12 mouse cellular contexts compared by ENCODE assay signal in the genomic region with DNA sequence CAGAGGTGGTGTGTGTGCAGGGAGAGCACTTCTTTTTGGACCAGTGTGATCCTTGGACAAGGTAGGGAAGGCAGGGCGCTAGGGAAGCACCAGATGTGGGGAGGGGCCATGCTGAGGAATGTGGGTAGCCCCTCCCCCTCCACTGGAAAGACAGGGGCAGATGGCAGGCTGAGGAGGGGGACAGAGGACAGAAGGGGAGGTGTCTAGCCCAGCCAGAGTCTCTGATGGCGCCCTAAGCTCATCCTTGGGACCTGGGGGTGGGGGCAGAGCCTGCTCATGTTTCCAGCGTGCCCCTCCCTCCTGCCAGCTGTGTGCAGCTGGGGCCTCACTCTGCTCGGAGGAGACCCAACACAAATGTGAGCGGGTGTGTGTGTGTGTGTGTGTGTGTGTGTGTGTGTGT. TPM values are rescaled to one million over a fixed set of nuclear protein-coding genes. Genes with fewer than 3 reads are reported as not detected.
A peak's percentile ranks its signal among the peaks of the same experiment; 100 is the strongest.
DNase-seq lines count a peak whose midpoint lies in the region; ATAC-seq and TF ChIP-seq lines count a peak whose summit lies in the region.
"Had no signal": no experiment of that assay in that cellular context is flagged by ENCODE, and none has a peak within 500 bp of the region (broad histone marks: within the 10 kb centered on the region; RNA-seq: fewer than 3 reads in every experiment).

No protein-coding gene starts in this region.

- peak overlapping the region; percentile 40; the same call in 1 of the 2 replicates for H3K27ac ChIP-seq in hindbrain, embryonic 12.5 days
- no peak overlapping the region for H3K27ac ChIP-seq in hindbrain, embryonic 13.5 days
- no peak overlapping the region for H3K27ac ChIP-seq in neural tube, embryonic 15.5 days (replicated peaks)
- H3K27ac ChIP-seq in intestine, embryonic 16.5 days (ENCODE audit: low read length): no peak overlapping the region; the same call in 1 of the 2 replicates
- H3K27ac ChIP-seq in stomach, postnatal 0 days (replicated peaks): no peak overlapping the region
- H3K27ac ChIP-seq: liver, embryonic 15.5 days had no signal

- peak; percentile 65 for DNase-seq in neural tube, embryonic 10.5 days (ENCODE audit: extremely low spot score, low spot score)
- DNase-seq in stomach, postnatal 0 days (ENCODE audit: low spot score): no peak
- DNase-seq in frontal cortex, postnatal 14 days (ENCODE audit: low spot score in 2 of 2): no peak
- DNase-seq in left cerebral cortex, postnatal 14 days (ENCODE audit: low spot score in 2 of 2): no peak
- DNase-seq: adrenal gland, postnatal 10 days; cerebellum, adult 9-10 months; thymus, adult 18-20 months had no signal

- H3K9ac ChIP-seq in hindbrain, embryonic 12.5 days: no peak overlapping the region
- H3K9ac ChIP-seq in hindbrain, embryonic 13.5 days: no peak overlapping the region
- no peak overlapping the region for H3K9ac ChIP-seq in neural tube, embryonic 15.5 days (replicated peaks)
- peak overlapping the region; percentile 19; the same call in 1 of the 2 replicates for H3K9ac ChIP-seq in intestine, embryonic 16.5 days (ENCODE audit: low read depth, low read length)
- H3K9ac ChIP-seq in stomach, postnatal 0 days (ENCODE audit: low read length): no peak overlapping the region
- H3K9ac ChIP-seq: liver, embryonic 15.5 days had no signal

- intact Hi-C loops in left cerebral cortex, postnatal 14 days (cut with DNase I): no loop called here

- peak overlapping the region; percentile 18; the same call in 1 of the 2 replicates for H3K4me2 ChIP-seq in hindbrain, embryonic 12.5 days (replicated peaks)
- no peak overlapping the region for H3K4me2 ChIP-seq in hindbrain, embryonic 13.5 days
- no peak overlapping the region for H3K4me2 ChIP-seq in neural tube, embryonic 15.5 days
- no peak overlapping the region for H3K4me2 ChIP-seq in intestine, embryonic 16.5 days (ENCODE audit: low read depth, low read length)
- H3K4me2 ChIP-seq in stomach, postnatal 0 days (replicated peaks; ENCODE audit: low read depth): no peak overlapping the region
- H3K4me2 ChIP-seq: liver, embryonic 15.5 days had no signal

- TF ChIP-seq EP300 in stomach, postnatal 0 days (optimal IDR thresholded peaks at IDR 0.05): no peak

- H3K27me3 ChIP-seq in hindbrain, embryonic 12.5 days: no peaks in the 10 kb centered on the region
- no peaks in the 10 kb centered on the region; the same call in 1 of the 2 replicates for H3K27me3 ChIP-seq in hindbrain, embryonic 13.5 days
- H3K27me3 ChIP-seq in neural tube, embryonic 15.5 days (replicated peaks): no peaks in the 10 kb centered on the region
- no peaks in the 10 kb centered on the region for H3K27me3 ChIP-seq in intestine, embryonic 16.5 days (replicated peaks; ENCODE audit: control insufficient read depth, insufficient read depth, low read length)
- no peaks in the 10 kb centered on the region for H3K27me3 ChIP-seq in stomach, postnatal 0 days (ENCODE audit: control insufficient read depth, insufficient read depth, low read length)

- 3% methylated on average over 5 of the region's 5 CpGs for WGBS in hindbrain, embryonic 12.5 days
- 2% methylated on average over 5 of the region's 5 CpGs for WGBS in hindbrain, embryonic 13.5 days
- WGBS in neural tube, embryonic 15.5 days: 6% methylated on average over 5 of the region's 5 CpGs
- WGBS in intestine, embryonic 16.5 days: 5% methylated on average over 5 of the region's 5 CpGs
- WGBS in stomach, postnatal 0 days: 16% methylated on average over 5 of the region's 5 CpGs

- H3K9me3 ChIP-seq in hindbrain, embryonic 12.5 days (replicated peaks): no peaks in the 10 kb centered on the region
- no peaks in the 10 kb centered on the region for H3K9me3 ChIP-seq in hindbrain, embryonic 13.5 days
- no peaks in the 10 kb centered on the region for H3K9me3 ChIP-seq in neural tube, embryonic 15.5 days (replicated peaks)
- no peaks in the 10 kb centered on the region for H3K9me3 ChIP-seq in intestine, embryonic 16.5 days (ENCODE audit: control insufficient read depth, low read length)
- H3K9me3 ChIP-seq in stomach, postnatal 0 days (ENCODE audit: control insufficient read depth, low read length): no peaks in the 10 kb centered on the region
- H3K9me3 ChIP-seq: liver, embryonic 15.5 days had no signal

- peaks cover 63% of the 10 kb centered on the region for H3K4me1 ChIP-seq in hindbrain, embryonic 12.5 days
- H3K4me1 ChIP-seq in hindbrain, embryonic 13.5 days (replicated peaks): peaks cover 50% of the 10 kb centered on the region
- H3K4me1 ChIP-seq in neural tube, embryonic 15.5 days: peaks cover 27% of the 10 kb centered on the region
- peaks cover 17% of the 10 kb centered on the region for H3K4me1 ChIP-seq in intestine, embryonic 16.5 days (ENCODE audit: control insufficient read depth, insufficient read depth, low read length)
- H3K4me1 ChIP-seq in stomach, postnatal 0 days (replicated peaks; ENCODE audit: control insufficient read depth, insufficient read depth): no peaks in the 10 kb centered on the region
- H3K4me1 ChIP-seq: liver, embryonic 15.5 days had no signal

- no peak for TF ChIP-seq CTCF in stomach, postnatal 0 days (IDR thresholded peaks at IDR 0.05; ENCODE audit: low read depth)

- no peak for ATAC-seq in hindbrain, embryonic 12.5 days (ENCODE audit: low FRiP score)
- no peak for ATAC-seq in hindbrain, embryonic 13.5 days (ENCODE audit: low FRiP score)
- no peak for ATAC-seq in neural tube, embryonic 15.5 days (ENCODE audit: low FRiP score)
- peak; percentile 54 for ATAC-seq in intestine, embryonic 16.5 days
- peak; percentile 55; the same call in 1 of the 2 replicates for ATAC-seq in stomach, postnatal 0 days (ENCODE audit: low FRiP score, low TSS enrichment)

- no peak overlapping the region for H3K4me3 ChIP-seq in hindbrain, embryonic 12.5 days
- no peak overlapping the region for H3K4me3 ChIP-seq in hindbrain, embryonic 13.5 days
- no peak overlapping the region for H3K4me3 ChIP-seq in neural tube, embryonic 15.5 days (replicated peaks)
- H3K4me3 ChIP-seq in intestine, embryonic 16.5 days (ENCODE audit: low read length): no peak overlapping the region
- H3K4me3 ChIP-seq in stomach, postnatal 0 days (ENCODE audit: low read depth, low read length): no peak overlapping the region
- H3K4me3 ChIP-seq: liver, embryonic 15.5 days had no signal

- H3K36me3 ChIP-seq in hindbrain, embryonic 12.5 days: no peaks in the 10 kb centered on the region
- H3K36me3 ChIP-seq in hindbrain, embryonic 13.5 days: no peaks in the 10 kb centered on the region
- no peaks in the 10 kb centered on the region for H3K36me3 ChIP-seq in neural tube, embryonic 15.5 days
- no peaks in the 10 kb centered on the region for H3K36me3 ChIP-seq in intestine, embryonic 16.5 days (ENCODE audit: control insufficient read depth, insufficient read depth, low read length)
- H3K36me3 ChIP-seq in stomach, postnatal 0 days (ENCODE audit: control insufficient read depth, insufficient read depth, low read length): no peaks in the 10 kb centered on the region
- H3K36me3 ChIP-seq: liver, embryonic 15.5 days had no signal

RNA-seq across cellular contexts. Expression of gene Grifin, which starts 16.7 kb away (rescaled TPM):
- not detected in 2 replicates for polyA plus RNA-seq in hindbrain, embryonic 12.5 days (2016; fragmentation: Nextera tagmentation; extraction: Ambion mirVana)
- polyA plus RNA-seq in hindbrain, embryonic 13.5 days (2015; fragmentation: Nextera tagmentation; extraction: Ambion mirVana): not detected in 2 replicates
- 1.6 TPM in 1 of 2 replicates, not detected in the other for polyA plus RNA-seq in neural tube, embryonic 15.5 days (2015; fragmentation: Nextera tagmentation; extraction: Ambion mirVana)
- 0.70 and 0.80 TPM in 2 replicates for polyA plus RNA-seq in intestine, embryonic 16.5 days (2015; fragmentation: Nextera tagmentation; extraction: Ambion mirVana)
- polyA plus RNA-seq in stomach, postnatal 0 days (2015; fragmentation: Nextera tagmentation; extraction: Ambion mirVana): 0.17 TPM in 2 replicates
- not detected for total RNA-seq in left cerebral cortex, postnatal 14 days (2021)
- total RNA-seq: adrenal gland, postnatal 10 days had no signal

RNA-seq across cellular contexts. Expression of gene Lfng, which starts 25.6 kb away (rescaled TPM):
- 23.8 and 27.6 TPM in 2 replicates for polyA plus RNA-seq in hindbrain, embryonic 12.5 days (2016; fragmentation: Nextera tagmentation; extraction: Ambion mirVana)
- 22.9 and 27.1 TPM in 2 replicates for polyA plus RNA-seq in hindbrain, embryonic 13.5 days (2015; fragmentation: Nextera tagmentation; extraction: Ambion mirVana)
- polyA plus RNA-seq in neural tube, embryonic 15.5 days (2015; fragmentation: Nextera tagmentation; extraction: Ambion mirVana): 16.7 and 19.4 TPM in 2 replicates
- polyA plus RNA-seq in intestine, embryonic 16.5 days (2015; fragmentation: Nextera tagmentation; extraction: Ambion mirVana): 11.9 and 13.4 TPM in 2 replicates
- polyA plus RNA-seq in stomach, postnatal 0 days (2015; fragmentation: Nextera tagmentation; extraction: Ambion mirVana): 11.1 and 11.4 TPM in 2 replicates
- 10 to 100 TPM; 18.8 to 28.4 TPM for total RNA-seq in left cerebral cortex, postnatal 14 days (2021)

Comparison
In these comparisons a context has a peak if more than half of its experiments do, and no peak if none do; other contexts are left out.
1. ATAC-seq: peak in intestine, embryonic 16.5 days (single experiment) and stomach, postnatal 0 days (single experiment); none in hindbrain, embryonic 12.5 days (single experiment), hindbrain, embryonic 13.5 days (single experiment) and neural tube, embryonic 15.5 days (single experiment).